Mouse (Mus musculus) c-Kit-positive CD71-positive TER-119-positive erythroid progenitor cells, embryonic 14.5 days (primary cell): ENCODE data around the gene Lpp.

Experiments used
- DNase-seq: peaks from one replicate; pipeline ENCODE4 v3.0.0-alpha.2; 2013; ENCODE audit warnings: low spot score

Lpp gene

GRCm38 (mm10) chr16:24399524-24399923, 6.2 kb downstream of the Lpp start:
- DNase-seq, result no peak

GRCm38 (mm10) chr16:24400776-24401175, 7.5 kb downstream of the Lpp start:
- no peak for DNase-seq

GRCm38 (mm10) chr16:24402801-24403200, 9.5 kb downstream of the Lpp start:
- DNase-seq, result no peak

- DNase-seq, result no peak
Measured at GRCm38 (mm10) chr16:24403733-24404380, 10.6 kb downstream of the Lpp start.

- no peak for DNase-seq
Measured at GRCm38 (mm10) chr16:24406521-24406920, 13.2 kb downstream of the Lpp start.

- DNase-seq, result no peak
Measured at GRCm38 (mm10) chr16:24411281-24411680, 18.0 kb downstream of the Lpp start.

GRCm38 (mm10) chr16:24412193-24412592, 18.9 kb downstream of the Lpp start:
- DNase-seq, result no peak

- no peak for DNase-seq
Measured at GRCm38 (mm10) chr16:24413059-24413458, 19.8 kb downstream of the Lpp start.

GRCm38 (mm10) chr16:24418022-24418421, 24.7 kb downstream of the Lpp start:
- DNase-seq, result no peak

- DNase-seq, result no peak
Measured at GRCm38 (mm10) chr16:24420603-24421120, 27.4 kb downstream of the Lpp start.

GRCm38 (mm10) chr16:24421687-24422418, 28.5 kb downstream of the Lpp start:
- DNase-seq, result no peak

- DNase-seq, result no peak
Measured at GRCm38 (mm10) chr16:24423196-24423595, 29.9 kb downstream of the Lpp start.

GRCm38 (mm10) chr16:24423751-24424150, 30.4 kb downstream of the Lpp start:
- DNase-seq, result no peak

GRCm38 (mm10) chr16:24424356-24424977, 31.2 kb downstream of the Lpp start:
- no peak for DNase-seq

GRCm38 (mm10) chr16:24425816-24426215, 32.5 kb downstream of the Lpp start:
- DNase-seq, result no peak

GRCm38 (mm10) chr16:24427606-24428005, 34.3 kb downstream of the Lpp start:
- no peak for DNase-seq

- no peak for DNase-seq
Measured at GRCm38 (mm10) chr16:24428055-24428454, 34.7 kb downstream of the Lpp start.

GRCm38 (mm10) chr16:24428742-24429141, 35.4 kb downstream of the Lpp start:
- DNase-seq, result no peak

- DNase-seq, result no peak
Measured at GRCm38 (mm10) chr16:24429691-24430090, 36.4 kb downstream of the Lpp start.

- DNase-seq, result no peak
Measured at GRCm38 (mm10) chr16:24431808-24432207, 38.5 kb downstream of the Lpp start.

GRCm38 (mm10) chr16:24433563-24433962, 40.3 kb downstream of the Lpp start:
- no peak for DNase-seq

GRCm38 (mm10) chr16:24434026-24434425, 40.7 kb downstream of the Lpp start:
- no peak for DNase-seq

- DNase-seq, result no peak
Measured at GRCm38 (mm10) chr16:24434531-24435114, 41.3 kb downstream of the Lpp start.
